Mouse (Mus musculus) liver, embryonic 16.5 days (tissue): Measurements from ENCODE around the gene Cntnap1. TPM values are rescaled to one million over a fixed set of nuclear protein-coding genes. Genes with fewer than 3 reads are reported as not detected.
A peak's percentile ranks its signal among the peaks of the same experiment; 100 is the strongest.
"Not testable (repeated sequence)": the region's sequence is repeated elsewhere in the genome, so short reads cannot be mapped to it uniquely, and the experiment has no call there.

Experiments
- ATAC-seq: fragments of 200-750 bp; cut with Nextera tagmentation; 2 replicates; pipeline ENCODE4 v1.8.0; 2017; ENCODE audit warnings: low read depth, mild to moderate bottlenecking, moderate number of reproducible peaks, moderate library complexity
- H3K27ac ChIP-seq: fragments of 300-500 bp; sonication (generic); 2 replicates; pipeline ENCODE4 v1.5.1; 2014; ENCODE audit warnings: mild to moderate bottlenecking, low read length
- H3K27me3 ChIP-seq: fragments of 300-500 bp; sonication (generic); 2 replicates; pipeline ENCODE4 v1.6.1; 2014; ENCODE audit warnings: low read depth, low read length, mixed read lengths; ENCODE audit not compliant: control insufficient read depth, insufficient read depth
- H3K36me3 ChIP-seq: fragments of 300-500 bp; sonication (generic); 2 replicates; pipeline ENCODE4 v1.6.1; 2014; ENCODE audit warnings: mild to moderate bottlenecking; ENCODE audit not compliant: control insufficient read depth, insufficient read depth
- H3K4me1 ChIP-seq: fragments of 300-500 bp; sonication (generic); 2 replicates; pipeline ENCODE4 v1.6.1; 2014; ENCODE audit warnings: low read depth, low read length, mixed read lengths; ENCODE audit not compliant: control insufficient read depth
- H3K4me2 ChIP-seq: fragments of 300-500 bp; sonication (generic); 2 replicates; pipeline ENCODE4 v1.6.1; 2014; ENCODE audit warnings: low read depth, low read length, mixed read lengths
- H3K4me3 ChIP-seq: fragments of 300-500 bp; sonication (generic); 2 replicates; pipeline ENCODE4 v1.5.1; 2014; ENCODE audit warnings: low read depth, mild to moderate bottlenecking, low read length
- H3K9ac ChIP-seq: fragments of 300-500 bp; sonication (generic); 2 replicates; pipeline ENCODE4 v1.6.1; 2014; ENCODE audit warnings: low read depth, low read length
- H3K9me3 ChIP-seq: fragments of 300-500 bp; sonication (generic); replicated peaks from 2 replicates; pipeline ENCODE4 v1.6.1; 2016; ENCODE audit warnings: low read length; ENCODE audit not compliant: control insufficient read depth
- WGBS: fragments of 180-500 bp; shearing (Covaris S2); extraction: QIAGEN DNeasy Blood & Tissue Kit; methylation state at CpG from one replicate; pipeline ENCODE4 v1.1.7; 2014; ENCODE audit not compliant: insufficient replicate concordance; 5-methylcytosine and 5-hydroxymethylcytosine counted together
- polyA plus RNA-seq: library from polyadenylated mRNA; unstranded; fragments of >200 nt; fragmentation: Nextera tagmentation; extraction: Ambion mirVana; gene quantifications from 2 replicates; pipeline ENCODE4 v1.2.1, GENCODE M21; 2015

The Cntnap1 gene
- polyA plus RNA-seq, result 0.11 and 0.17 TPM in 2 replicates

GRCm38 (mm10) chr11:101170354-101170810, at the start of gene Cntnap1:
Gene Cntnap1 (plus strand): TSS chr11:101170523.
- WGBS, result 2% methylated on average over 34 of the region's 35 CpGs
- Histone ChIP-seq H3K27me3 (peaks cover 99% of the 10 kb centered on the region), H3K4me2 (peak within 1 kb of the TSS; percentile 65), H3K36me3 (no peaks in the 10 kb centered on the region), H3K4me1 (peaks cover 31% of the 10 kb centered on the region), H3K27ac (0 out of 2 replicates have a peak within 1 kb of the TSS, but pooled peaks have one; percentile 16), H3K4me3 (peak within 1 kb of the TSS; percentile 55), H3K9me3 (no peaks in the 10 kb centered on the region), H3K9ac (peak within 1 kb of the TSS; percentile 44)
- ATAC-seq, result no peak

DNA sequence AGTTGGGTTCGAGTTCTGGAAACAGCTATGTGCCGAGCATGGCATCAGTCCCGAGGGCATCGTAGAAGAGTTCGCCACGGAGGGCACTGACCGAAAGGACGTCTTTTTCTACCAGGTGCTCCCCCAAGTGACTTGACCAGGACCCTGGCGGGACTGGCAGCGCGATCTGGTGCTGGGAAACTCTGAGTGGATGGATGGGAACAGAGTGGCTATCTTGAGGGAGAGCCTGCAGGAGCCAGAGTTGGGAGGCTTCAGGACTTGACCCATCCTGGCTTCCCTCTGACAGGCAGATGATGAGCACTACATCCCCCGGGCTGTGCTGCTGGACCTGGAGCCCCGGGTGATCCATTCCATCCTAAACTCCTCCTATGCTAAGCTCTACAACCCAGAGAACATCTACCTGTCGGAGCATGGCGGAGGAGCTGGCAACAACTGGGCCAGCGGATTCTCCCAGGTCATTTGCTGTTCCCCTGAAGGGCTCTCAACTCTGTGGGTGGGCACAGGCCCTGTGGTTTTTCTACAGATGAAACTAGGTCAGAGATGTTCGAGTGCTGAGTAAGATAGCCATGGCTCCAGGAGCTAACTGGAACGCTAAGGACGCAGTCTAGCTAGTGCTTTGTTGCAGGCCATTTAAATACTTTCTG, 49.7 kb upstream of the Cntnap1 start:
- Histone ChIP-seq H3K4me2 (peak overlapping the region; percentile 80), H3K27me3 (no peaks in the 10 kb centered on the region), H3K36me3 (peaks cover 6% of the 10 kb centered on the region), H3K27ac (peak overlapping the region; percentile 92), H3K9me3 (no peaks in the 10 kb centered on the region), H3K4me1 (peaks cover 24% of the 10 kb centered on the region), H3K4me3 (peak overlapping the region; percentile 79), H3K9ac (peak overlapping the region; percentile 80)
- no peak for ATAC-seq
- WGBS, result 20% methylated on average over 19 of the region's 19 CpGs

- not testable (repeated sequence) for H3K27me3 ChIP-seq, H3K4me2 ChIP-seq, H3K27ac ChIP-seq, H3K4me1 ChIP-seq, H3K9ac ChIP-seq, ATAC-seq, H3K9me3 ChIP-seq, H3K4me3 ChIP-seq
- peaks cover 14% of the 10 kb centered on the region for H3K36me3 ChIP-seq
- 88% methylated on average over 8 of the region's 8 CpGs for WGBS
Measured at GRCm38 (mm10) chr11:101124494-101124893, 45.8 kb upstream of the Cntnap1 start.

DNA sequence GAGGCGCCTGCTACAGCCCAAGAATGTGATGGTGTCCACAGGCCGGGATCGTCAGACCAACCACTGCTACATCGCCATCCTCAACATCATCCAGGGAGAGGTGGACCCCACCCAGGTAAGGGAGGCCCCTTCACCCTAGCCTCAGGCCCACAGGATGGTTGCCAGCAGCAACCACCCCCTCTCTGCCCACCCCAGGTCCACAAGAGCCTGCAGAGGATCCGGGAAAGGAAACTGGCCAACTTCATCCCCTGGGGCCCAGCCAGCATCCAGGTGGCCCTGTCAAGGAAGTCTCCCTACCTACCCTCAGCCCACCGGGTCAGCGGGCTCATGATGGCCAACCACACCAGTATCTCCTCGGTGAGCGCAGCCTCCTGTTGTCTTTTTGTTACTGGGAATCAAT, 45.3 kb upstream of the Cntnap1 start:
- not testable (repeated sequence) for H3K4me2 ChIP-seq, H3K27me3 ChIP-seq, H3K4me3 ChIP-seq, H3K9ac ChIP-seq, H3K27ac ChIP-seq, H3K9me3 ChIP-seq, ATAC-seq
- Histone ChIP-seq H3K36me3 (peaks cover 14% of the 10 kb centered on the region), H3K4me1 (peaks cover 10% of the 10 kb centered on the region)
- 82% methylated on average over 7 of the region's 9 CpGs for whole genome bisulfite sequencing

GRCm38 (mm10) chr11:101127075-101127474, 43.2 kb upstream of the Cntnap1 start:
- Histone ChIP-seq H3K36me3 (peaks cover 14% of the 10 kb centered on the region), H3K4me2 (no peak overlapping the region), H3K27ac (no peak overlapping the region), H3K9me3 (no peaks in the 10 kb centered on the region), H3K4me1 (peaks cover 8% of the 10 kb centered on the region), H3K9ac (no peak overlapping the region), H3K4me3 (no peak overlapping the region), H3K27me3 (no peaks in the 10 kb centered on the region)
- 88% methylated on average over 1 of the region's 1 CpGs for WGBS
- ATAC-seq, result no peak

DNA sequence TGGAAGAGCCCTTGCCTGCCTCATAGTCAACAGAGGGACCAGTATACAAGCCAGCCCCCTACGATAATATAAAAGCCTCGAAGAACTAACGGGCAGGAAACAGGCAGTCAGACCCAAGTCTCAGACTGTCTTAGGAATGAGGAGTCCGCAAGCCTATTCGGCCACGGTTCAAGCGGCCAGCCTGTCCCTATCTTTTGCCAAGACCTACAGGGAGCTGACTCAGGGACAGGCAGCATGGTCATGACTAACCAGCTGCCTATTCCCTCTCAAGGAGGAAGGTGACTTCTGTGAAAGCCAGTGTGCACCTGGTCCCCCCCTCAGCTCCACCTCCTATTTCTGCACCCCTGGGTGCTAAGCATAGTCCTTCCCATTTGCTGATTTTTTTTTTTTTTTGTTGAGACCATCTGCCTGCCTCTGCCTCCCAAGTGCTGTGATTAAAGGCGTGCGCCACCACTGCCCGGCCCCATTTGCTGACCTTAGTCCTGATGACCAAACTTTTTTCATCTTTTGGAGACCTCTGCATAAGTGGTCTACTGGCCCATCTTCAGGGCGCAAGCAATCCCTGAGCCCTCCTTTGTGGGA, 41.2 kb upstream of the Cntnap1 start:
- Histone ChIP-seq H3K9ac (no peak overlapping the region), H3K27ac (no peak overlapping the region), H3K4me1 (peaks cover 8% of the 10 kb centered on the region), H3K9me3 (no peaks in the 10 kb centered on the region), H3K27me3 (no peaks in the 10 kb centered on the region), H3K4me2 (no peak overlapping the region), H3K36me3 (peaks cover 10% of the 10 kb centered on the region), H3K4me3 (no peak overlapping the region)
- WGBS, result 73% methylated on average over 11 of the region's 11 CpGs
- no peak for ATAC-seq

DNA sequence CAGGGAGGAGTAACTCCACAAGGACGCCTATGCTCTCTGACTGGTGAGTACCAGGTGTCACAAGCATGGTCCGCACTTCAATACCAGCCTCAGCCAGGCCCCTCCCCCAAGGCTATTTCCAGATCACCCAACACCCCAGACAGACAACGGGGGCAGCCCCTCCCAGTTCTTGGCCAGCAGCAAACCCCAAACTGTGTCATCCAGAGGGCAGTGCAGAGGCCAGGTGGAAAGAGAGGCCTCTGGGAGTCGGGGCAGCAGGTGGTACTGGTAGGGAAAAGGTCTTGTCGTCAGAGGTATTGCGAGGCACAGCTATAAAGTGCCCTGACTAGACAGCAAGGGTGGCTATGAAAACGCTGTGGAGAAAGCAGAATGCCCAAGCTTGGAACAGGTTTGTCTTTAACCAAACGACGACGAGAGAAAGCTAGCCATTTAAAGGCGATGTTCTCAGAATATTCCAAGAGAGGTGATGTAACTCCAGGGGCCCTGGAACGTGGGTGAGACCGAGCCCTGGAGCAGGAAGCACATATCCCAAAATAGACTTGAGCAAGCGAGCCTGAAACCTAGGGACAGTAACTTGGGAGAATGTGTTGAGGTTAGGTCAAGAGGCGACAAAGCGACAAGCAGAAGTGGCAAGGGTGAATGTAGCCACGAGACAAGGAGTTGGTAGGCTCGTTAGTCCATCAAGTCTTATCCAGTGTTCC, 40.1 kb upstream of the Cntnap1 start:
- Histone ChIP-seq H3K4me3 (no peak overlapping the region), H3K27ac (no peak overlapping the region), H3K4me2 (no peak overlapping the region), H3K4me1 (peaks cover 8% of the 10 kb centered on the region), H3K9me3 (no peaks in the 10 kb centered on the region), H3K9ac (no peak overlapping the region), H3K27me3 (no peaks in the 10 kb centered on the region), H3K36me3 (peaks cover 10% of the 10 kb centered on the region)
- 36% methylated on average over 18 of the region's 18 CpGs for WGBS
- ATAC-seq, result no peak

GRCm38 (mm10) chr11:101131187-101131586, 39.1 kb upstream of the Cntnap1 start:
- Histone ChIP-seq H3K36me3 (peaks cover 7% of the 10 kb centered on the region), H3K9me3 (no peaks in the 10 kb centered on the region), H3K27ac (no peak overlapping the region), H3K4me1 (peaks cover 8% of the 10 kb centered on the region), H3K27me3 (no peaks in the 10 kb centered on the region), H3K4me2 (no peak overlapping the region), H3K4me3 (no peak overlapping the region), H3K9ac (no peak overlapping the region)
- 49% methylated on average over 2 of the region's 2 CpGs for WGBS
- 0 out of 2 replicates have a peak, but pooled peaks have one; percentile 43 for ATAC-seq

GRCm38 (mm10) chr11:101131701-101132100, 38.6 kb upstream of the Cntnap1 start:
- no peak overlapping the region for H3K9ac ChIP-seq
- 81% methylated on average over 6 of the region's 6 CpGs for WGBS
- no peaks in the 10 kb centered on the region for H3K27me3 ChIP-seq
- no peak overlapping the region for H3K27ac ChIP-seq
- H3K9me3 ChIP-seq, result no peaks in the 10 kb centered on the region
- H3K36me3 ChIP-seq, result peaks cover 2% of the 10 kb centered on the region
- ATAC-seq, result no peak
- H3K4me2 ChIP-seq, result no peak overlapping the region
- no peak overlapping the region for H3K4me3 ChIP-seq
- peaks cover 8% of the 10 kb centered on the region for H3K4me1 ChIP-seq
